In the genomic region with DNA sequence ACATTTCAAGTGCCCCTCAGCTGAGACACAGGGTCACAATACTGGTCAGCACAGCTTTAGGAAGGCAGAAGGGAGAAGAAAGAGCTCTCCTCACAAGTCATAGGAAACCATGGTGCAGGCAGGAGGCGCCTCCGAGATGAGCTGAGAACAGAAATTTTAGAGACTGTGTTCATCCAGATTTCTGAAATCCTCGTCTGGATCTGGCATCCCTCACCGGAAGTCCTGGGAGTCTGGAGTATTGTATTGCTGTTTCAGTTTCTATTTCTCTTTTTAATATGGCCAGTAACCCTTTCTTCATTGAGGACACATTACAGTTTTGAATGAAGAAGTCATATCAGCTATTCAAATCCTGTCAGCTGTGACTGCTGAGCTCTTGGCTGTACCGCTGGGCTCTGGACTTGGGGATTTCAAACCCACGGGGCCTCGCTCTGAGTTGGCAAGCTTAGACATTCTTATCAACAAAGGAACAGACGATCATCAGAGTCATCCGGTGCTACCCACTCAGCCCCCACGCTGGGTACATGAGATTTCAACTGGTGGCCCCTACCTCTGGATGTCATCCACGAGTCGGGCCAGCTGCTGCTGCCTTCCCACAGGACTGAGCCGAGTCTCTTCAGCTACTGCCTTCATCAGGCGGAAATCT, we compare ENCODE assay signal across 9 mouse cellular contexts. TPM values are rescaled to one million over a fixed set of nuclear protein-coding genes. Genes with fewer than 3 reads are reported as not detected.
A peak's percentile ranks its signal among the peaks of the same experiment; 100 is the strongest.
DNase-seq lines count a peak whose midpoint lies in the region; TF ChIP-seq lines count a peak whose summit lies in the region.
"Had no signal": no experiment of that assay in that cellular context is flagged by ENCODE, and none has a peak within 500 bp of the region (broad histone marks: within the 10 kb centered on the region; RNA-seq: fewer than 3 reads in every experiment).

No protein-coding gene starts in this region.

- TF ChIP-seq POLR2A in brain, embryonic 14.5 days (IDR thresholded peaks at IDR 0.05; ENCODE audit: borderline replicate concordance, extremely low read depth, insufficient read depth, insufficient read length, poor library complexity, severe bottlenecking), result no peak

- peak overlapping the region; percentile 62 for H3K4me3 ChIP-seq in gastrocnemius, adult 2 months

- TF ChIP-seq CTCF in gastrocnemius, adult 2 months (IDR thresholded peaks at IDR 0.05), result no peak
- no peak for TF ChIP-seq CTCF in brain, embryonic 14.5 days (IDR thresholded peaks at IDR 0.05; ENCODE audit: borderline replicate concordance, extremely low read depth, insufficient read depth, insufficient read length)

- DNase-seq in gastrocnemius, adult 2 months, result peak; percentile 53
- no peak for DNase-seq in gastrocnemius, postnatal 25 days
- peak; percentile 62 for DNase-seq in brain, embryonic 14.5 days (ENCODE audit: low read depth)
- DNase-seq in heart, postnatal 25 days (ENCODE audit: low spot score), result peak; percentile 4
- DNase-seq in lung, postnatal 4 days, result peak; percentile 56 to 59
- DNase-seq in T-cell, adult 2 months (ENCODE audit: low spot score), result no peak
- DNase-seq in cerebellum, adult 18-20 months, result no peak
- DNase-seq in right cerebral cortex, postnatal 25 days, result no peak

- H3K27ac ChIP-seq in gastrocnemius, adult 2 months, result peak overlapping the region; percentile 69

- intact Hi-C loops in gastrocnemius, adult 2 months (cut with DNase I), result no loop called here
- intact Hi-C loops in heart, postnatal 25 days (cut with DNase I), result loop anchor here (5.0 kb wide), 1 partner anchor 34 kb away; the partner anchor contains the start of gene Fut4

RNA-seq across cellular contexts. Expression of gene Piwil4, which starts 22.7 kb away (rescaled TPM):
- total RNA-seq in gastrocnemius, adult 2 months (2021), result under 1 TPM in 1 of 2 experiments, not detected in 1; 0.11 TPM
- not detected for total RNA-seq in gastrocnemius, postnatal 25 days (2021)
- polyA plus RNA-seq in brain, embryonic 14.5 days (2012; rRNA removed), result 0.29 and 0.30 TPM in 2 replicates
- under 1 TPM in 1 of 2 experiments, not detected in 1; 0.10 TPM for total RNA-seq in heart, postnatal 25 days (2021)
- total RNA-seq: neutrophil, adult 5-6 weeks had no signal

RNA-seq across cellular contexts. Expression of gene Fut4, which starts 34.4 kb away (rescaled TPM):
- total RNA-seq in gastrocnemius, adult 2 months (2021), result under 1 TPM; 0.20 to 0.28 TPM
- total RNA-seq in gastrocnemius, postnatal 25 days (2021), result under 1 TPM; 0.15 to 0.35 TPM
- 0.57 and 1.0 TPM in 2 replicates for polyA plus RNA-seq in brain, embryonic 14.5 days (2012; rRNA removed)
- under 1 TPM; 0.39 to 0.52 TPM for total RNA-seq in heart, postnatal 25 days (2021)

RNA-seq across cellular contexts. Expression of gene 1700012B09Rik, which starts 53.0 kb away (rescaled TPM):
- not detected for total RNA-seq in gastrocnemius, adult 2 months (2021)
- not detected for total RNA-seq in gastrocnemius, postnatal 25 days (2021)
- 0.61 and 1.3 TPM in 2 replicates for polyA plus RNA-seq in brain, embryonic 14.5 days (2012; rRNA removed)
- not detected for total RNA-seq in heart, postnatal 25 days (2021)
- total RNA-seq: neutrophil, adult 5-6 weeks had no signal

Comparison
In these comparisons a context has a peak if more than half of its experiments do, and no peak if none do; other contexts are left out.
1. DNase-seq: peak in gastrocnemius, adult 2 months (single experiment), brain, embryonic 14.5 days (single experiment), heart, postnatal 25 days (single experiment) and lung, postnatal 4 days (2 of 2); none in gastrocnemius, postnatal 25 days (single experiment), T-cell, adult 2 months (single experiment), cerebellum, adult 18-20 months (0 of 2) and right cerebral cortex, postnatal 25 days (single experiment).